Mouse (Mus musculus): ENCODE measurements at regions not wholly inside any gene's neighbourhood (a gene's known extent, or its start where the extent isn't known, plus 50 kb on each side); places are given as distances from the start of the nearest gene placed in this dataset.

- no peak for DNase-seq (ENCODE audit: low read depth, low spot score)
These were observed 116.4 kb upstream of the Lhx5 start for GRCm38 (mm10) chr5:120315116-120315515.

DNA sequence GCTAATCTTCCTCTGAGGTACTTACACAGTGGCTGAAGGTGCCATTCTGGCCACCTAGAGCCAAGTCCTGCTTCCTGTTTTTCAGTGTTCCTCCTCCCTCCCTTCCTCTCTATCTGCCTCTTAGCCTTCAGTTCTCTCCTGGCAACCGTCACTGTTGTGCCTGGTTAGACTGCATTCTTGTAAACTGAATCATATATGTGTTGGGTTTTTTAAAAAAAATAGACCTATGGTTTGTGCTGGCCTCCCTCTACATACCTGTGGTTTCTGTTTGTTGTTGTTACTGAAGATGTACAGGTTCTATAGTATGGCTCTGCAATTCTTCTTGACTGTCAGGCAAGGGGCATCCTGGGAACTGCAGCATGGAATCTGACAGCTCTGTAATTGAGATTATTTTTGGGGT, 112.5 kb upstream of the Lhx5 start:
- DNase-seq (ENCODE audit: low read depth, low spot score): no peak

- no peak for DNase-seq (ENCODE audit: low read depth, low spot score)
These were observed 109.3 kb upstream of the Lhx5 start for GRCm38 (mm10) chr5:120322031-120322731.

- DNase-seq (ENCODE audit: low read depth, low spot score): no peak
These were observed 108.7 kb upstream of the Lhx5 start for GRCm38 (mm10) chr5:120322732-120323316.

DNA sequence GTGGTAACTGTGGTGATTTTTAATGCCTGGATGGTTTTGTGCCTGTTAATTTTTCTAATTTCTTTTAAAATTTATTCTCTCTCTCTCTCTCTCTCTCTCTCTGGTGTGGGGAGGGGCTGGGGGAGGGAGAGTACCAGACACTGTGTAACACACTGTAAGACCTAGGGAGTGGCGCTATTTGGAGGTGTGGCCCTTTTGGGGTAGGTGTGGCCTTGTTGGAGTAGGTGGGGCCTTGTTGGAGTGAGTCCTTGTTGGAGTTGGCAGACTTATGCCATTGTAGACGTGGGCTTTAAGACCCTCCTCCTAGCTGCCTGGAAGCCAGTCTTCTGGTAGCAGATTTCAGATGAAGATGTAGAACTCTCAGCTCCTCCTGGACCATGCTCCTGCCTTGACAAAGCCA, 107.4 kb upstream of the Lhx5 start:
- no peak for DNase-seq (ENCODE audit: low read depth, low spot score)

DNA sequence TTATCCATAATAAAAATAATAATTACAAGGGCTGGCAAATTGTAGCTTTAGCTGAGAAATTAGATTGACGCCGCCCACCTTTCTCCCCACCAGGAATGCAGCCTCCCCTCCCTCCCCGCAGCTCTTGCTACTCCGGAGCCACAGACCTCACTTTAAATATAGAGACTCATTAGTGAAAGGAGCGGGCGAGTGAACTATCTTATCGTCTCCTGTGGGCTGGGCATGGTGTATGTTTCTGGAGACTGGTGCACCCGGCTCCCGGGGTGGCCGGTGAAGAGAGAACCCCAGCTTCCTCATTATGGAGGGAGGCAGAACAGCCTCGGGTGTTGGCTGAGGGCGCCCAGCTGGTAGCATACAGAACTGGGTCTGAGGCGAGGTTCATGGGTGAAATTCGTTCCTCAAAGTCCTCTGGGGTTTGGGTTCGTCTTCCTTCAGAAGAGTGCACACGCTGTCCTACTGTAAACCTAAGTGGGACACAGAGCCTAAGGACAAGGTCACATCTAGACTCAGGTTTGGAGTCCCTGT, 106.1 kb upstream of the Lhx5 start:
- no peak for DNase-seq (ENCODE audit: low read depth, low spot score)

DNA sequence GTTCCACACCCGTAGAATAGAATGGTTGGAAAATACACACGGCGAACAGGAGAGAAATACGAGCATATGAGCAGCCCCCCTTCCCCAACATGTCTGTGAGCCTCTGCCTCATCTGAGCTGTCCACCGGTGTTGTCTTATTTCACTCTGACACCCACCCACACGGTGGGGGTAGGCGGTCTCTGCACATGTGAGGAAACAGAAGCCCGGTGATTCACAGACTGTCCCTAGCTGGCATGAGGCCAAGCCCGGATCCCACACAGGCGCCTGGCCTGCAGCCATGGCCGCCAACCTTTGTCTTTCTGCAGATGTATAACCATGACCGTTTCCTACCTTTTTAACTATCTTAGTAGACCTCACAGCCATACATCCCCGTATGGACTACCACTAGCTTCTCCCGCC, 99.5 kb upstream of the Lhx5 start:
- no peak for DNase-seq (ENCODE audit: low read depth, low spot score)

GRCm38 (mm10) chr5:120339162-120339561, 92.3 kb upstream of the Lhx5 start:
- DNase-seq (ENCODE audit: low read depth, low spot score): no peak

- no peak for DNase-seq (ENCODE audit: low read depth, low spot score)
These were observed 90.7 kb upstream of the Lhx5 start for GRCm38 (mm10) chr5:120340696-120341231.

- DNase-seq (ENCODE audit: low read depth, low spot score): no peak
These were observed 81.0 kb upstream of the Lhx5 start for GRCm38 (mm10) chr5:120350461-120350860.

DNA sequence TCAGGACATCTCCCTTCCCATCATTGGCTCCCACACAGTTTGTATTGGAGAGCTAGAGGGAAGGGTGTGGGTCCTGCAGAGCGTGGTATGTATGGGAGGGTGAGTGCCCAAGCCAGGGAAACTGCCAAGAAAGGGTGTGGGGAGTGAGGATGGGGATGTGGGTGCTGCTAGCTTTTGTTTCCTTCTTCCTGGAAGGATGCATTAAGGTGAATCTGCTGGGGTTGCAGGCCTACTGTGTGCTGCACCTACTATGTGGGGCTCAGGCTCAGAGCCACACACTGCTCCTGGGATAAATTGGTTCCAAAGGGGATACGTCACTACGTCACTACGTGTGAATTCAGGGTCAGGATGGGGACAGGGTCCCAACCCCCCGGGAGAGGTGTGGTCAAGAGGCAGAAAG, 79.7 kb upstream of the Lhx5 start:
- no peak for DNase-seq (ENCODE audit: low read depth, low spot score)

DNA sequence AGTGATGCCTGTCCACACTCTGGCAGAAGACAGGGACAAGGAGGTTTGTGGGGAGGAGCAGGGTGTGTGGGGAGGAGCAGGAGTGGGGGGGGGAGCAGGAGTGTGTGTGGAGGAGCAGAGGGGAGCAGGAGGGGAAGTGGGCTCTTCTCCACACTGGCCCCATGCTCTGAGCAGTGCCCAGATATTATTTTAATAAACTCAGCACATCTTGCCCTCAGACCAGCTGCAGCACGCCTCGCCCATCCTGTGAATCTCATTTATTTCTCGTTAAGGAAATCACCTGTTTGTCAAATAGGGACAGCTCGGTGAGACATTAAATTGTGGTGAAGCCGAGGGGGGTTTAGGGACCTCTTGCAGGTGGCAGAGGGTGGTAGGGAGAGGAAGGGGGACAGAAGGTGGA, 77.8 kb upstream of the Lhx5 start:
- no peak for DNase-seq (ENCODE audit: low read depth, low spot score)

DNA sequence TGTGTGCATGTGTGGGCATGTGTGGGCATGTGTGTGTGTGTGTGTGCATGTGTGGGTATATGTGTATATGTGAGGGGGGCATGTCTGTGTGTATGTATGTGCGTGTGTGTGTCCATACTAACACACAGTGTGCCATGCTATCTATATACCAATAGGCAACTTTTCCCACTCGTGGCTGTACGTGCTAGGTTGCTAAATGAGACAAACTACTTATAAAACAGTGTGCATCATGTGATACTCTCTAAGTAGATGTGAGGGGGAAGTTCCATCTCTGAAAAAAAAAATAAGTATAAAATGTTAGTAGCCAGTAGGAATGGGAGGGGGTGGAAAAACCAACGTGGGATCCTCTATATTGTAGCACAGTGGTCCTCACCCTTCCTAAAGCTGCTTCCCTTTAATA, 74.5 kb upstream of the Lhx5 start:
- no peak for DNase-seq (ENCODE audit: low read depth, low spot score)

- no peak for DNase-seq (ENCODE audit: low read depth, low spot score)
These were observed 73.3 kb upstream of the Lhx5 start for GRCm38 (mm10) chr5:120358084-120358690.

DNA sequence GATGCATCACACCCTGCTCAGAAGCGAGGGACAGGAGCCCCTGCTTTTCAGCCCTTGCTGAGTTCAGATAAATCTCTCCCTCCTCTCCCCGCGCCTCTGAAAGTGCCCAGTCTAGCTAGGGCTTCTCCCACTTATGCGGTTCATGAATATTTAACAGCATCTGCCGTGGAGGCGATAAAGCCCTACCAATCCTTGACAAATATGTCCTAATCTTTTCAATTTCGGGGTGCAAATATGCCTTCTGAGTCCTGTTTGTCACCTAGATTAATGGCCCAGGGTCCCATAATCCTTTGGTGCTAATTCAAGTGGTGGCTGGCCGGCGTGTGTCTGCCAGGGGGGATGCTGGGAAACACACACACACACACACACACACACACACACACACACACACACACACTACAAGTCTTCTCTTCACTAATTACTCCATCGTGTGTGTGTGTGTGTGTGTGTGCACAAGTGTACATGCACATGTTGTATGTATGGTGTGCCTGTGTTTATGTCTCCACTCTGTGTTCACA, 65.5 kb upstream of the Lhx5 start:
- peak; percentile 45 for DNase-seq (ENCODE audit: low read depth, low spot score)

- no peak for DNase-seq (ENCODE audit: low read depth, low spot score)
These were observed 62.7 kb upstream of the Lhx5 start for GRCm38 (mm10) chr5:120368797-120369196.

GRCm38 (mm10) chr5:120371176-120371819, 60.2 kb upstream of the Lhx5 start:
- DNase-seq (ENCODE audit: low read depth, low spot score): no peak

DNA sequence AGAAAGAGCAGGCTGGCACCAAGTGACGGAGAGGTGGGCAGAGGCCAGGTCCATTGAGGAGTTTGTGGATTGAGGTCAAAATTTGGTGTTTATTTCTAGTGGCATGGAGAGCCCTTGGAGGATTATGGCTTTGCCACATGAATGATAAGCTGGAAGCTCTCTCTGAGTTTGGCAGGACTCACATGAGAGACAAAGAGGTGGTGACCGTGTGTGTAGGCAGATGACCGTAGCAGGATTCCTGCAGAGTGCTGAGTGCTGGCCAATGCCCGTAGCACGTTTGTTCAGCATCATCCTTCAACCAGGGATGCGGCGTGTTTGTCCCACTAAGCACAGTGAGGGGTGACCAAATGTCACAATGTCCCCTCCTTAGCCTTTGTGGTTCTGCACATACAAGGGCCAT, 58.1 kb upstream of the Lhx5 start:
- no peak for DNase-seq (ENCODE audit: low read depth, low spot score)

Measured in brain, embryonic 18.5 days (tissue).